Mouse (Mus musculus): ENCODE results near the gene Apbb2.

Apbb2 gene

GRCm38 (mm10) chr5:66504434-66504747, 114.2 kb downstream of the Apbb2 start:
- in situ Hi-C loops (cut with MboI; ENCODE audit: low pct_unique_long_range_greater_than_20kb in 1 of 2, low sequenced_read_pairs in 2 of 2, unreplicated experiment in 1 of 2): no loop called here

DNA sequence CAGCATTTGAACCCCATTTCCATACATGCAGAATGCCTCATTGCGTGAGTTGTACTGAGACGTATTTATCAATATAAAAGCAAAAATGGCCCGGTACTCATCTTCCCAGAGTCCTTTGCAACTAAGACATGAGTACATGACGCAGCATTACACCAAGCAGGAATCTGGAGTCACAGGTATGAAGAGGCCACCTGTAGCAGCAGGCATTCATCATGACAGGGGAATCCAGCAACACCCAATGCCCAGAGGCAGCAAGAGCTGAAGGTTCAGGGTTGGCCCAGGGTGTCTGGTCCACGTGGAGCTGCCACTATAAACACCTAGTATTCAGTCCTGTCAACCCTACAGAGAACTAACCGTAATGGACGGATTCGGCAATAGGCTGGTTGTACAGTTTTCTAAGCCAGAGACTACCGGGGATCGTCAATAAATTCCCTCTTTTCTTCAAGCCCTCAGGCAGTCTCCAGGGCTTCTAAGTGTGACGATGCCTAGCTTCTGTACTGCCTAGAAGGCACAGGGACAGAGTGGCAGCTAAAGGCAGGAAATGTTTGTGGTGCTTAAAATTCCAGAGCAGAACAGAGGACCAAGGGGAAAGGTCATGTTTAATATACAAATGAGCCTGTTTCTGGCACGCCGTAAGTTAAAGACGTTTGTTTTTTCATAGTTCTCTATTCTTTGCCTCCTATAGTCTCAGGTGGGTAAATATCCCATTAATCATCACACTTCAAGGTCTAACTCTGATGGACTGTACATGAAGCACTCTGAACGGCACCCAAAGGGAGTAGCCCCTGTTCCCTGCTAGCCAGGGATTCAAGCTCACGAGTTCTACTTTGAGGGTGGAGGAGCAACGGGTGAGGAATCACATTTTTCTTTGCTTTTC, 114.8 kb downstream of the Apbb2 start:
- in situ Hi-C loops (cut with MboI; ENCODE audit: low pct_unique_long_range_greater_than_20kb in 1 of 2, low sequenced_read_pairs in 2 of 2, unreplicated experiment in 1 of 2): no loop called here

- in situ Hi-C loops (cut with MboI; ENCODE audit: low pct_unique_long_range_greater_than_20kb in 1 of 2, low sequenced_read_pairs in 2 of 2, unreplicated experiment in 1 of 2): no loop called here
These were observed 115.6 kb downstream of the Apbb2 start for GRCm38 (mm10) chr5:66503033-66503432.

GRCm38 (mm10) chr5:66499621-66500020, 119.0 kb downstream of the Apbb2 start:
- in situ Hi-C loops (cut with MboI; ENCODE audit: low pct_unique_long_range_greater_than_20kb in 1 of 2, low sequenced_read_pairs in 2 of 2, unreplicated experiment in 1 of 2): no loop called here

- in situ Hi-C loops (cut with MboI; ENCODE audit: low pct_unique_long_range_greater_than_20kb in 1 of 2, low sequenced_read_pairs in 2 of 2, unreplicated experiment in 1 of 2): no loop called here
These were observed 120.4 kb downstream of the Apbb2 start for GRCm38 (mm10) chr5:66498140-66498539.

DNA sequence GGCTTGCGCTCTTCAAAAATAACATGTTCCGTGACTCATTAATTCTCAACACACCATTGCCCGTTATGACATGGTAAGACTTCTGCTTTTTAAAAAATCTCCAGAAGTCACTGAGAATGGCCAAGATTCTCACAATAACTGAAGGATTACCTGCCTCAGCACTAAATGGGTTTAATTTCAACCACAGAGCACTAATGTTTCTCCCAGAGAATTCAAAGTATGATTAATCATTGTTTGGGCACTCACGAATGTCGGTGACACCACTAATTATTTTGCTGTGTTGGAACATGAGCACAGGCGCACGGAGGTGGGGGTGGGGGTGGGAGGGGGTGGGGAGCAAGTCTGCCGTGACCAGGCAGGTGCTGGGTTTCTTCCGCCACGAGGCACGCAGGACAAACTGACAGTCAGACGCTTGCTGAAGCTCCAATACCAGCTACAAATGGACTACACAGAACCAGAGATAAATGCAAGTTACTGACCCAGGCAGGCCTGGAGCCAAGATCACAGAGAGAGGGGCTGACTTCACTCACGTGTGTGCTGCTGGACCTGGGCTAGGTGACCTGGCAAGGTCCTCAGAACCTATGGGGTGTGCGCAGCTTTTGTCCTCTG, 121.0 kb downstream of the Apbb2 start:
- in situ Hi-C loops (cut with MboI; ENCODE audit: low pct_unique_long_range_greater_than_20kb in 1 of 2, low sequenced_read_pairs in 2 of 2, unreplicated experiment in 1 of 2): no loop called here

- in situ Hi-C loops (cut with MboI; ENCODE audit: low pct_unique_long_range_greater_than_20kb in 1 of 2, low sequenced_read_pairs in 2 of 2, unreplicated experiment in 1 of 2): no loop called here
These were observed 121.7 kb downstream of the Apbb2 start for GRCm38 (mm10) chr5:66496881-66497360.

GRCm38 (mm10) chr5:66494651-66495050, 123.9 kb downstream of the Apbb2 start:
- in situ Hi-C loops (cut with MboI; ENCODE audit: low pct_unique_long_range_greater_than_20kb in 1 of 2, low sequenced_read_pairs in 2 of 2, unreplicated experiment in 1 of 2): no loop called here

GRCm38 (mm10) chr5:66492563-66492960, 126.0 kb downstream of the Apbb2 start:
- in situ Hi-C loops (cut with MboI; ENCODE audit: low pct_unique_long_range_greater_than_20kb in 1 of 2, low sequenced_read_pairs in 2 of 2, unreplicated experiment in 1 of 2): no loop called here

DNA sequence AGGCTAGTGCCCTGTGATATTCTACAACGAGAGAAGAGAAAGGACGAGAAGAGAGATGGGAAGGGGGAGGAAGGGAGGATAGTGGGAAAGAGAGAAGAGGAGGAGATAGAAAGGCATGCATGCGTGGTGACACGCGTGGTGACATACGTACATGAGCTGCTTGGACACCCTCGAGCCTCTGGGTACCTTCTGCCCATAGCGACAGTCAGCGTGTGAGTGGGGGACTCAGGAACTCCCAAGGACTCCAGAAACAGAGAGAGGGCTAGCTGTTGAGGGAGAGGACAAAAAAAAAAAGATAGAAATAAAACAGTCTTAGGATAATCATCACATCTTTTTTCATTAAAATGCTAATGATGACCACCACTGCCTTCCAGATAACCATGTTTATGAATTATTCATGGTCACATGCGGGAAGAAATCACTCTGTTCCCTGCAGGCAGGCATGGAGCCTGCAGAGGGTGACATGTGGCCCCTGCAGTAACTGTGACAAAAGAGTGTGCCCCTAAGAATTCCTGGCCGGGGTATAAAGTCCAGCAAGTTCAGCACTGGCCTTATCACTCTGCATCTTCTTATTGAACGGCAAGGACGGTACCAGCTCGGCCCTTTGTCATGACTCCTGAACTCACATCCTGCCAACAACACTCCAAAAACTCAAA, 126.5 kb downstream of the Apbb2 start:
- in situ Hi-C loops (cut with MboI; ENCODE audit: low pct_unique_long_range_greater_than_20kb in 1 of 2, low sequenced_read_pairs in 2 of 2, unreplicated experiment in 1 of 2): no loop called here

DNA sequence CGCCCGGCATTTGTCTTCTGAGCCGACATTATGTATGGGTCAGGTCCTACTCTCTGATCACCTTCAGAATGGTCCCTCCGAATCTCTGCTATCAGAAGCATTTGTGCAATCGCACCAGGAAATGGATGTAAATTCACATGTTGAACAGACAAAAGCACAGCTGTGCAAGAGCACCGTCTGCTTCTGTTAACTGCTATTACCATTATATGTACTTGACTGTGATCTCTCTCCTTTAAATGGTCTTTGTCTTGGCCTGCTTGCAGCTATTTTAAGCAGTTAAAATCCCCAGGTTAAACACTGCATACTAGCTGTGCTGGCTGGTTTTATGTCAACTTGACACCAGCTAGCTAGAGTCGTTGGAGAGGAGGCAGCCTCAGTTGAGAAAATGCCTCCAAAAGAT, 132.6 kb downstream of the Apbb2 start:
- in situ Hi-C loops (cut with MboI; ENCODE audit: low pct_unique_long_range_greater_than_20kb in 1 of 2, low sequenced_read_pairs in 2 of 2, unreplicated experiment in 1 of 2): no loop called here

GRCm38 (mm10) chr5:66476266-66476665, 142.3 kb downstream of the Apbb2 start:
- in situ Hi-C loops (cut with MboI; ENCODE audit: low pct_unique_long_range_greater_than_20kb in 1 of 2, low sequenced_read_pairs in 2 of 2, unreplicated experiment in 1 of 2): no loop called here

DNA sequence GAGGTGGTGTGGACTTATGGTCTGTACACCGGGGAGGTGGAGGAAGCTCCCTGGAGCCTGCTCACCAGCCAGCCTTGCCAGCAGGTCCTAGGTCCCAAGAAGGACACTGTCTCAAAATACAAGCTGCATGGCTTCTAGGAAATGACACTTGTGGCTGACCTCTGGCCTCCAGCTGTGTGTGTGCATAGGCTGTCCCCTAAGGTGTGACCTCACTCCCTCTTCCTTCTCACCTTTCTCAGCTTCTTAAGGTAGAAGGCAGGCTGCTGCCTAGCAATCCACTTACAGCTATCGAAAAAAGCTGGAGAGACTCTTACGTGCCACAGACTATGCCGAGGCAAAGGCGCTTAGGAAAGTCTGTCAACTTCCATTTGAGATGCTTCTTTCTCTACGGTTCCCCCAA, 142.8 kb downstream of the Apbb2 start:
- in situ Hi-C loops (cut with MboI; ENCODE audit: low pct_unique_long_range_greater_than_20kb in 1 of 2, low sequenced_read_pairs in 2 of 2, unreplicated experiment in 1 of 2): no loop called here

GRCm38 (mm10) chr5:66474153-66474552, 144.4 kb downstream of the Apbb2 start:
- in situ Hi-C loops (cut with MboI; ENCODE audit: low pct_unique_long_range_greater_than_20kb in 1 of 2, low sequenced_read_pairs in 2 of 2, unreplicated experiment in 1 of 2): no loop called here

- in situ Hi-C loops (cut with MboI; ENCODE audit: low pct_unique_long_range_greater_than_20kb in 1 of 2, low sequenced_read_pairs in 2 of 2, unreplicated experiment in 1 of 2): no loop called here
These were observed 145.0 kb downstream of the Apbb2 start for GRCm38 (mm10) chr5:66473599-66473998.

- in situ Hi-C loops (cut with MboI; ENCODE audit: low pct_unique_long_range_greater_than_20kb in 1 of 2, low sequenced_read_pairs in 2 of 2, unreplicated experiment in 1 of 2): no loop called here
These were observed 147.7 kb downstream of the Apbb2 start for GRCm38 (mm10) chr5:66470837-66471236.

DNA sequence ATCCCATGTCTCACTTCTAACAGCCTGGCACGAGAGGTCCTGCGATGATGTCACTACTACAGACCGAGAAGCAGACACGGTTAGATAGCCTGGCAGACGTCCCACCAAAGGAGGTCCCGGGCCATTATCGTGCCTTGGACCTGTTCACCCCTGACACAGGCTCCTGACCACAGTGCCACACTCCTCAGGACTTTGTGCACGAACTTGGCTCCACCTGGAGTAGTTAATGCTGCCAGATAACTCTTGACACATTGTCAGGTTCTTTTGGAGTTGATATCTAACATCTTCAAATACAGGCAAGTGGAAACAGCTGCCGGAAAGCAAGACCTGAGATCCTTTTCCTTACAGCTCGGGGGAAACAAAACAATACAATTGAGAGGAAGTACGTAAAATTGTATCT, 148.9 kb downstream of the Apbb2 start:
- in situ Hi-C loops (cut with MboI; ENCODE audit: low pct_unique_long_range_greater_than_20kb in 1 of 2, low sequenced_read_pairs in 2 of 2, unreplicated experiment in 1 of 2): no loop called here

- in situ Hi-C loops (cut with MboI; ENCODE audit: low pct_unique_long_range_greater_than_20kb in 1 of 2, low sequenced_read_pairs in 2 of 2, unreplicated experiment in 1 of 2): no loop called here
These were observed 150.1 kb downstream of the Apbb2 start for GRCm38 (mm10) chr5:66468331-66469001.

GRCm38 (mm10) chr5:66462665-66463064, 155.9 kb downstream of the Apbb2 start:
- in situ Hi-C loops (cut with MboI; ENCODE audit: low pct_unique_long_range_greater_than_20kb in 1 of 2, low sequenced_read_pairs in 2 of 2, unreplicated experiment in 1 of 2): no loop called here

All from mouse embryonic stem cell (cell line).